Mouse (Mus musculus) frontal cortex, adult (tissue): ENCODE data around the gene Olfr1315-ps1.

Experiments used
- ATAC-seq: cut with Nextera tagmentation; 2 replicates; pipeline ENCODE4 v1.9.2; 2017; ENCODE audit warnings: mild to moderate bottlenecking, moderate library complexity, mixed read lengths; ENCODE audit not compliant: low TSS enrichment

Olfr1315-ps1 gene

DNA sequence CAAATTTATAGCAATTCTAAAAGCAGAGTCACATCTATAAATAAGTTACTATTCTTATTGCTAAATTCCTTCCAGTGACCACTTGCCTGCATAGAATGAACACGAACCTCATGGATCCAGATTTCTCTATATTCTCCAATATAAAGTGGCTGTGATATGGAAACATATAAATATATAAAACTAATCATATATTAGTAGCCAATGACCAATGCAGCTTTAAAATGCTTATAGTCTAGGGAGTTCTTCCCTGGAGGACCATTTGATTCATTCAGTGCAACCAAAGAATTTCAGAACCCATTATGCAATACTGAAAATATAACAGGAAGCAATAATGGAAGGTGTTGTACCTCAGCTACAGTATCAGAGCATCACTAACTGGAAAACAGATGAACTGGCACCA, at the start of gene Olfr1315-ps1:
Gene Olfr1315-ps1 (minus strand): TSS at position 101 of the 400 bp plus-strand sequence.
- ATAC-seq: no peak

DNA sequence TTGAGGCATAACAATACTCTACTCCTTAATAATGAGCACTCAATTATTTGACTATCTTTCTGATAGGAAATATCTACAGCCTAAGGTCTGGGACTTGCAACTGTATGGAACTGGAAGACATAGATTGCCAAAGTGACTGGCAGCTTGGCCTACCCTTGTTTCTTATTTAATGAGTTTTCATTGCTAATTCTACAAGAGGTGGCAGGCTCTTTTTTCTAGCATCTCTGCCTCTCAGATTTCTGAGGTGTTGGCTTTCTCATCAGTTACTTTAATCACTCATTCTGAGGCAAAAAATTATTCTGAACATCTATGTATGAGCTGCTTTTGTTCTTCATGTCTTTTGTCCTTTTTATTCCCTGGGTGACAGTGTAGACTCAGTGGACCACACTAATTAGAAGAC, 38.7 kb upstream of the Olfr1315-ps1 start, which contains the start of gene Olfr1318:
Gene Olfr1318 (plus strand): TSS at position 301 of the 400 bp plus-strand sequence.
- ATAC-seq: no peak

DNA sequence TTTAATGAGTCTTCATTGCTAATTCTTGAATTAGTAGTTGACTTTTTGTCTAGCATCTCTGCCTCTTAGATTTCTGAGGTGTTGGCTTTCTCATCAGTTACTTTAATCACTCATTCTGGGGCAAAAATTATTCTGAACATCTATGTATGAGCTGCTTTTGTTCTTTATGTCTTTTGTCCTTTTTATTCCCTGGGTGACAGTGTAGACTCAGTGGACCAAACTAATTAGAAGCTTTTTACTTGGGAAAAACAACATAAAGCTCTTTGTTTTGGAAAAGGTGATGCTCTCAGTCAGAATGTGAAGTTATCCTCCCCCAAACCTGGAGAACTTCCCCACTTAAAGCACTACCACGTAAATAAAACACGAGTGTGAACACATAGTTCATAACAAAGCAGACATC, 24.8 kb upstream of the Olfr1315-ps1 start, which contains the start of gene Olfr1317:
Gene Olfr1317 (plus strand): TSS at position 301 of the 400 bp plus-strand sequence.
- no peak for ATAC-seq

DNA sequence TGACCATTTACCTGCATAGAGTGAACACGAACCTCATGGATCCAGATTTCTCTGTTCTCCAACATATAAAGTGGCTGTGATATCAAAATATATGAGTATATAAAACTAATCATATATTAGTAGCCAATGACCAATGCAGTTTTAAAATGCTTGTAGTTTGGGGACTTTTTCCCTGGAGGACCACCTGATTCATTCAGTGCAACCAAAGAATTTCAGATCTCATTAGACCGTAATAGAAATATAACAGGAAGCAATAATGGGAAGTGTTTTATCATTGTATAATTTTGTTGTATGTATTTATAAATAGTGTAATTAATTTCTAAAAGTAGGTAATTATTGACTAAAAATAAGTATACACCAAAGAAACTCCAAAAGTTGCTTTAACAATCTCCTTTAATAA, 19.6 kb upstream of the Olfr1315-ps1 start, which contains the start of gene Olfr1316:
Gene Olfr1316 (minus strand): TSS at position 101 of the 400 bp plus-strand sequence.
- no peak for ATAC-seq

GRCm38 (mm10) chr2:112096681-112097080, 18.6 kb downstream of the Olfr1315-ps1 start, which contains the start of gene Olfr1314:
Olfr1314 (minus strand) TSS chr2:112096781.
- ATAC-seq: no peak

DNA sequence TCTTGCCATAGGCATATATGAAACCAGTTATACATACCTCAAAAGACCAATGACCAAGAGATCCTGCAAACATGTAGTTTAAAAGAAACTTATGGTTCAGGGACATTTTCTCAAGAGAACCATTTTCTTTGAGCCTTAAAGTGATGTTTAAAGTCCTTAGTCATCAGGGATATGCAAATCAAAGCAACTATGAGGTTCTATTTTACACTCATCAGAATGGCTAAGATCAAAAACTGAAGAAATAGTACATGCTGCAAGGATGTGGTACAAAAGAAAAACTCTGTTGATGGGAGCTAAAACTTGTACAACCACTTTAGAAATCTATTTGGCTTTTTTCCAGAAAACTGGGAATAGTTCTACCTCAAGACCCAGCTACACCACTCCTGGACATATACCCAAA, 37.5 kb downstream of the Olfr1315-ps1 start, which contains the start of gene Olfr1313:
Gene Olfr1313 (minus strand): TSS at position 101 of the 400 bp plus-strand sequence.
- ATAC-seq: no peak
